Mouse (Mus musculus) layer of hippocampus, adult 8-10 months (tissue): ENCODE data around the gene Rnaset2b. TPM values are rescaled to one million over a fixed set of nuclear protein-coding genes. Genes with fewer than 3 reads are reported as not detected.
"Not testable (repeated sequence)": the region's sequence is repeated elsewhere in the genome, so short reads cannot be mapped to it uniquely, and the experiment has no call there.

Experiments used
- DNase-seq, 2 experiments: peaks; one replicate each; pipeline ENCODE4 v3.0.0; 2022; ENCODE audit warnings: low spot score in 2 of 2
- total RNA-seq, 4 experiments: library from RNA; stranded (reverse); gene quantifications; 2 replicates each; pipeline ENCODE4 v1.2.4; 2022

The Rnaset2b gene
- total RNA-seq, 4 experiments from 2014 or later, result 53.8 to 111 (median 72.2) TPM

DNA sequence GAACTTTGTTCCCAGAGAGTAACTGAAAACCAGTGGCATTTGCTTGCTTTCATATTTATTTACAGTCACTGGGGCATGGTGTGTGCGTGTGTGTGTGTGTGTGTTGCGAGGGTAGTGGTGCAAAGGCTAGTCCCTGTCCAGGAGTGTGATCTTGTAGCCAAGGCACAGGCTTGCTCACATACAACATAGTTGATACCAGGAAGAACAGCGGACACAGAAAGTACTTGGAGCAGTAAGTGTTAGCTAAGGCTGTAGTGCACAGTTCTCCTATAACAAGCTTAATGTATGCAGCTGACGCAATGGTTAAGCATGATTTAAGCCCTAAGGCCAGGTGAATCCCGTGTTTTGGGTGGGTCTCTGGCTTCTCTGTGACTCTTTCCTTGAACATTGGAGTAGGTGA lies 8.9 kb downstream of the Rnaset2b start:
- DNase-seq, result not testable (repeated sequence)

GRCm38 (mm10) chr17:6980144-6980543 lies 9.7 kb downstream of the Rnaset2b start:
- DNase-seq, result not testable (repeated sequence)

DNA sequence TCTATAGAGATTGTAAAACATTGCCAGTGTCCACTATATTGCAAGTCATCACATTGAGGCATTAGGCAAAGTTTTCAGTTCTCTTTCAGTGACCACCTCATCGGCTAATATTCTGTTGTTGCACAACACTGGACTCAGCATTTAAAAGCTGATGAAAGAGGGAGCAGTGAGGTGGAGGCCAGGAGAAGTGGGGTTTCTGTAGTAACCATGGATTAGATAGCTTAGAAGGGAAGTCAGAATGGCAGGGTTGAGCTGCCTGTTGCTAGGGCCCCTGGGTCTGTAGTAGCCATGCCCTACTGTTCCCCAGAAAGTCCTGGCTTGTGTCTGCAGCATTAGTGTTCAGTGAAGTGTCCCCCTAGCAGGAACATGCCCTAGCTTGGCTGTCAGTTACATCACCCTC lies 15.7 kb downstream of the Rnaset2b start:
- DNase-seq, result not testable (repeated sequence)

- DNase-seq, result not testable (repeated sequence)
These were observed 25.1 kb downstream of the Rnaset2b start for GRCm38 (mm10) chr17:6995504-6995903.

GRCm38 (mm10) chr17:6996826-6997225 lies 26.4 kb downstream of the Rnaset2b start:
- not testable (repeated sequence) for DNase-seq

DNA sequence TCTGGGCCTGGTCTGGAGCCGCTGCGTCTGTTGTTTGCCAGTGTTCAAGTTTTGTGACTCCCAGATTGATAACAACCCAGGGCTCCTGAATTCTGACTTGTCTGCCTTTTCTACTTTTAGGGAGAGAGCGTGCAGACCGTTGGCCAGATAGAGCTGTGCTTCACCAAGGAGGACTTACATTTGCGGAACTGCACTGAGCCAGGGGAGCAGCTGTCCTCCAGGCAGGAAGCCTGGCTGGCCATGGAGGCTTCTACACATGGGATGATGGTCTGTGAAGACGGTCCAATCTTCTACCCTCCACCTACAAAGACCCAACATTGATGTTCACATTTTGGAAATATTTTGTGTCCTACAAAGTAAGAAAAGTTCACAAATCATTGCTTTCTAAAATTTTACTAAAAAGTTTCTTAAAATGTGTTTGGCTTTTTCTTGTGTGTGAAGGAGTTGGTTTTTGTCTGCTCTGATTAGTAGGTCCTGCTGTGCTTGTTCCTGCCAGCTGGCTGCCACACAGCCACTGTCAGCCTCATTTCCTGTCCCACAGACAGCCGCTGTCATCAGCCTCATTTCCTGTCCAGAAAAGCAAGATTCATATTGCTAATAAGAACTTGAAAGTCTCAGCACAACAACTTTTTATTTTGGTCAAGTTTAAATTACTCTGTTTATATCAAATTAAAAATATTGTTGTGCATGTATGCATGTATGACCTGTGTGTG lies 27.5 kb downstream of the Rnaset2b start:
- DNase-seq, result not testable (repeated sequence)

DNA sequence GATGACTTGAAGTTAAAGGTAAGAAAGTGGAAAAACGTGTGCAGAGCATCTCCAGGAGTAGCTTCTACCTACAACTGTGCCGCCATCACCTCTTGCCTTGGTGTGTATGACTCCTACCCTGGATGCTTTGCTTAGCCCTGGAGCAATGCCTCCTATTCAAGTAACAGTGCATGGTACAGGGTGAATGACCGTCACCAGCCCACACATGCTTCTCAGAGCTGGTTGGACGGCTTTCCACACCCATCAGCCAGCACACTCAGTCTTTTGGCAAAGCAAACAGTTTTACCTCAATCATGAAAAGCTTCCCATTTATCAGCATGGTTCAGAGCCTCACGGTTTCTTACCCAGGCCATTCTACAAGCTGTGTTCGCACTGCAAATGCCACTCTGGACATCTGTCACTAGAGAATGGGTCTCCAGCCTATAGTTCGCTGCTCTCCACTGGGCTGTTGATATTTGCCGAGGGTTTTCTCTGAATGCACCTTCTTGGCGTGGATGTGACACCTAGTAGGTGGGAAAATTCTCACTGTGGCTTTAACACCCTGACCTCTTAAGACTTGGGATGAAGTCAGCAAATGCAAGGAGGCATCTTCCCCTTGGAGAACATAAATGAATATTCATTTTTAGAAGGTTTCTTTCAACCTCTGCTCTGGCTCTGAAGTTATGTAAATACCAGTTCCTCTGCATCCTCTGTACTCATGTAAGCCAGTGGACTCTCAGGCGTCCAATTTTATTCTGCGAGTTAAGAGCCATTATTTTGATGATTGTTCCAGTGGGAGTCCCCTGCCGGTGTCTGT lies 31.6 kb downstream of the Rnaset2b start:
- DNase-seq, result not testable (repeated sequence)

GRCm38 (mm10) chr17:7003392-7003791 lies 33.0 kb downstream of the Rnaset2b start:
- not testable (repeated sequence) for DNase-seq

- DNase-seq, result not testable (repeated sequence)
These were observed 35.2 kb downstream of the Rnaset2b start for GRCm38 (mm10) chr17:7005646-7006045.

GRCm38 (mm10) chr17:7008885-7009284 lies 38.5 kb downstream of the Rnaset2b start:
- DNase-seq, result not testable (repeated sequence)

- DNase-seq, result not testable (repeated sequence)
These were observed 39.0 kb downstream of the Rnaset2b start for GRCm38 (mm10) chr17:7009440-7009839.

GRCm38 (mm10) chr17:7009901-7010300 lies 39.5 kb downstream of the Rnaset2b start:
- not testable (repeated sequence) for DNase-seq

- DNase-seq, result not testable (repeated sequence)
These were observed 43.8 kb downstream of the Rnaset2b start for GRCm38 (mm10) chr17:7014190-7014589.

GRCm38 (mm10) chr17:7025257-7025656 lies 54.8 kb downstream of the Rnaset2b start, which contains the start of gene Gm1604a:
Gm1604a (plus strand) TSS chr17:7025568.
- peak; percentile 26 to 30 for DNase-seq

- DNase-seq, result not testable (repeated sequence)
These were observed 55.4 kb downstream of the Rnaset2b start for GRCm38 (mm10) chr17:7025764-7026346.

GRCm38 (mm10) chr17:7030204-7030603 lies 59.8 kb downstream of the Rnaset2b start:
- DNase-seq, result not testable (repeated sequence)

- not testable (repeated sequence) for DNase-seq
These were observed 60.3 kb downstream of the Rnaset2b start for GRCm38 (mm10) chr17:7030622-7031174.

GRCm38 (mm10) chr17:7033192-7034166 lies 63.0 kb downstream of the Rnaset2b start:
- not testable (repeated sequence) for DNase-seq
